Mouse (Mus musculus): ENCODE measurements around the gene Adamtsl3. TPM values are rescaled to one million over a fixed set of nuclear protein-coding genes. Genes with fewer than 3 reads are reported as not detected.

Gene Adamtsl3
- polyA plus RNA-seq, 1 experiment from 2014 or later = 0.64 TPM

- WGBS = 89% methylated on average over 3 of the region's 3 CpGs
- no peak for ATAC-seq
- Histone ChIP-seq H3K4me1 (ENCODE audit: control insufficient read depth, insufficient read depth, low read length) (no peaks in the 10 kb centered on the region), H3K9ac (ENCODE audit: low read depth, low read length) (no peak overlapping the region), H3K27me3 (ENCODE audit: control insufficient read depth, insufficient read depth, low read depth, low read length) (no peaks in the 10 kb centered on the region), H3K9me3 (replicated peaks; ENCODE audit: control insufficient read depth, low read length, poor library complexity, severe bottlenecking) (no peaks in the 10 kb centered on the region), H3K4me2 (ENCODE audit: low read length) (no peak overlapping the region), H3K36me3 (ENCODE audit: control insufficient read depth, insufficient read depth, low read length) (no peaks in the 10 kb centered on the region), H3K27ac (ENCODE audit: low read length) (no peak overlapping the region), H3K4me3 (ENCODE audit: low read depth, low read length) (no peak overlapping the region)
These were observed 244.5 kb downstream of the Adamtsl3 start for GRCm38 (mm10) chr7:82580007-82580406.

GRCm38 (mm10) chr7:82581802-82582201 lies 246.3 kb downstream of the Adamtsl3 start:
- Histone ChIP-seq H3K4me2 (ENCODE audit: low read length) (no peak overlapping the region), H3K4me1 (ENCODE audit: control insufficient read depth, insufficient read depth, low read length) (no peaks in the 10 kb centered on the region), H3K4me3 (ENCODE audit: low read depth, low read length) (no peak overlapping the region), H3K27me3 (ENCODE audit: control insufficient read depth, insufficient read depth, low read depth, low read length) (no peaks in the 10 kb centered on the region), H3K9me3 (replicated peaks; ENCODE audit: control insufficient read depth, low read length, poor library complexity, severe bottlenecking) (no peaks in the 10 kb centered on the region), H3K9ac (ENCODE audit: low read depth, low read length) (no peak overlapping the region), H3K27ac (ENCODE audit: low read length) (no peak overlapping the region), H3K36me3 (ENCODE audit: control insufficient read depth, insufficient read depth, low read length) (no peaks in the 10 kb centered on the region)
- WGBS = 76% methylated on average over 5 of the region's 5 CpGs
- no peak for ATAC-seq

- Histone ChIP-seq H3K4me2 (ENCODE audit: low read length) (no peak overlapping the region), H3K4me1 (ENCODE audit: control insufficient read depth, insufficient read depth, low read length) (no peaks in the 10 kb centered on the region), H3K27ac (ENCODE audit: low read length) (no peak overlapping the region), H3K4me3 (ENCODE audit: low read depth, low read length) (no peak overlapping the region), H3K36me3 (ENCODE audit: control insufficient read depth, insufficient read depth, low read length) (no peaks in the 10 kb centered on the region), H3K9ac (ENCODE audit: low read depth, low read length) (no peak overlapping the region), H3K9me3 (replicated peaks; ENCODE audit: control insufficient read depth, low read length, poor library complexity, severe bottlenecking) (no peaks in the 10 kb centered on the region), H3K27me3 (ENCODE audit: control insufficient read depth, insufficient read depth, low read depth, low read length) (no peaks in the 10 kb centered on the region)
- no peak for ATAC-seq
- 74% methylated on average over 4 of the region's 4 CpGs for WGBS
These were observed 247.0 kb downstream of the Adamtsl3 start for GRCm38 (mm10) chr7:82582534-82582933.

GRCm38 (mm10) chr7:82590931-82591330 lies 255.4 kb downstream of the Adamtsl3 start:
- Histone ChIP-seq H3K9me3 (replicated peaks; ENCODE audit: control insufficient read depth, low read length, poor library complexity, severe bottlenecking) (no peaks in the 10 kb centered on the region), H3K4me3 (ENCODE audit: low read depth, low read length) (no peak overlapping the region), H3K27me3 (ENCODE audit: control insufficient read depth, insufficient read depth, low read depth, low read length) (no peaks in the 10 kb centered on the region), H3K27ac (ENCODE audit: low read length) (no peak overlapping the region), H3K4me2 (ENCODE audit: low read length) (no peak overlapping the region), H3K4me1 (ENCODE audit: control insufficient read depth, insufficient read depth, low read length) (no peaks in the 10 kb centered on the region), H3K36me3 (ENCODE audit: control insufficient read depth, insufficient read depth, low read length) (no peaks in the 10 kb centered on the region), H3K9ac (ENCODE audit: low read depth, low read length) (no peak overlapping the region)
- 91% methylated on average over 6 of the region's 6 CpGs for WGBS
- no peak for ATAC-seq

GRCm38 (mm10) chr7:82602008-82602407 lies 266.5 kb downstream of the Adamtsl3 start:
- ATAC-seq = no peak
- H3K27ac ChIP-seq (ENCODE audit: low read length) = no peak overlapping the region
- no peaks in the 10 kb centered on the region for H3K27me3 ChIP-seq (ENCODE audit: control insufficient read depth, insufficient read depth, low read depth, low read length)
- no peak overlapping the region for H3K4me3 ChIP-seq (ENCODE audit: low read depth, low read length)
- H3K9ac ChIP-seq (ENCODE audit: low read depth, low read length) = no peak overlapping the region
- no peak overlapping the region for H3K4me2 ChIP-seq (ENCODE audit: low read length)
- 91% methylated on average over 4 of the region's 4 CpGs for WGBS
- no peaks in the 10 kb centered on the region for H3K36me3 ChIP-seq (ENCODE audit: control insufficient read depth, insufficient read depth, low read length)
- H3K9me3 ChIP-seq (replicated peaks; ENCODE audit: control insufficient read depth, low read length, poor library complexity, severe bottlenecking) = no peaks in the 10 kb centered on the region
- no peaks in the 10 kb centered on the region for H3K4me1 ChIP-seq (ENCODE audit: control insufficient read depth, insufficient read depth, low read length)

- Histone ChIP-seq H3K4me1 (ENCODE audit: control insufficient read depth, insufficient read depth, low read length) (no peaks in the 10 kb centered on the region), H3K4me3 (ENCODE audit: low read depth, low read length) (no peak overlapping the region), H3K27me3 (ENCODE audit: control insufficient read depth, insufficient read depth, low read depth, low read length) (no peaks in the 10 kb centered on the region), H3K9me3 (replicated peaks; ENCODE audit: control insufficient read depth, low read length, poor library complexity, severe bottlenecking) (no peaks in the 10 kb centered on the region), H3K27ac (ENCODE audit: low read length) (no peak overlapping the region), H3K9ac (ENCODE audit: low read depth, low read length) (no peak overlapping the region), H3K4me2 (ENCODE audit: low read length) (no peak overlapping the region), H3K36me3 (ENCODE audit: control insufficient read depth, insufficient read depth, low read length) (no peaks in the 10 kb centered on the region)
- 84% methylated on average over 6 of the region's 6 CpGs for WGBS
- ATAC-seq = no peak
These were observed 269.9 kb downstream of the Adamtsl3 start for GRCm38 (mm10) chr7:82605425-82605824.

- Histone ChIP-seq H3K4me3 (ENCODE audit: low read depth, low read length) (no peak overlapping the region), H3K4me2 (ENCODE audit: low read length) (no peak overlapping the region), H3K9me3 (replicated peaks; ENCODE audit: control insufficient read depth, low read length, poor library complexity, severe bottlenecking) (no peaks in the 10 kb centered on the region), H3K4me1 (ENCODE audit: control insufficient read depth, insufficient read depth, low read length) (no peaks in the 10 kb centered on the region), H3K9ac (ENCODE audit: low read depth, low read length) (no peak overlapping the region), H3K36me3 (ENCODE audit: control insufficient read depth, insufficient read depth, low read length) (no peaks in the 10 kb centered on the region), H3K27ac (ENCODE audit: low read length) (no peak overlapping the region), H3K27me3 (ENCODE audit: control insufficient read depth, insufficient read depth, low read depth, low read length) (no peaks in the 10 kb centered on the region)
- no peak for ATAC-seq
- WGBS = 66% methylated on average over 3 of the region's 3 CpGs
These were observed 274.1 kb downstream of the Adamtsl3 start for GRCm38 (mm10) chr7:82609629-82610028.

GRCm38 (mm10) chr7:82625342-82625741 lies 289.8 kb downstream of the Adamtsl3 start:
- Histone ChIP-seq H3K9me3 (replicated peaks; ENCODE audit: control insufficient read depth, low read length, poor library complexity, severe bottlenecking) (no peaks in the 10 kb centered on the region), H3K36me3 (ENCODE audit: control insufficient read depth, insufficient read depth, low read length) (no peaks in the 10 kb centered on the region), H3K27ac (ENCODE audit: low read length) (no peak overlapping the region), H3K9ac (ENCODE audit: low read depth, low read length) (no peak overlapping the region), H3K4me2 (ENCODE audit: low read length) (no peak overlapping the region), H3K4me1 (ENCODE audit: control insufficient read depth, insufficient read depth, low read length) (no peaks in the 10 kb centered on the region), H3K4me3 (ENCODE audit: low read depth, low read length) (no peak overlapping the region), H3K27me3 (ENCODE audit: control insufficient read depth, insufficient read depth, low read depth, low read length) (no peaks in the 10 kb centered on the region)
- WGBS = 27% methylated on average over 7 of the region's 7 CpGs
- ATAC-seq = no peak

GRCm38 (mm10) chr7:82647183-82647582 lies 311.7 kb downstream of the Adamtsl3 start:
- Histone ChIP-seq H3K36me3 (ENCODE audit: control insufficient read depth, insufficient read depth, low read length) (no peaks in the 10 kb centered on the region), H3K9ac (ENCODE audit: low read depth, low read length) (no peak overlapping the region), H3K4me2 (ENCODE audit: low read length) (no peak overlapping the region), H3K27ac (ENCODE audit: low read length) (no peak overlapping the region), H3K9me3 (replicated peaks; ENCODE audit: control insufficient read depth, low read length, poor library complexity, severe bottlenecking) (no peaks in the 10 kb centered on the region), H3K4me1 (ENCODE audit: control insufficient read depth, insufficient read depth, low read length) (peaks cover 12% of the 10 kb centered on the region), H3K27me3 (ENCODE audit: control insufficient read depth, insufficient read depth, low read depth, low read length) (no peaks in the 10 kb centered on the region), H3K4me3 (ENCODE audit: low read depth, low read length) (no peak overlapping the region)
- WGBS = 90% methylated on average over 3 of the region's 3 CpGs
- ATAC-seq = no peak
